Mouse (Mus musculus): Measurements from ENCODE around the gene Rgs9.
A peak's percentile ranks its signal among the peaks of the same experiment; 100 is the strongest.
"Not testable (repeated sequence)": the region's sequence is repeated elsewhere in the genome, so short reads cannot be mapped to it uniquely, and the experiment has no call there.

Gene Rgs9

GRCm38 (mm10) chr11:109302338-109302737 lies 4.4 kb upstream of the Rgs9 start:
- peak; percentile 78 for DNase-seq

GRCm38 (mm10) chr11:109297031-109297430 lies 898 bp downstream of the Rgs9 start:
- DNase-seq = no peak

- no peak for DNase-seq
These were observed 5.9 kb downstream of the Rgs9 start for GRCm38 (mm10) chr11:109292056-109292455.

- DNase-seq = not testable (repeated sequence)
These were observed 8.6 kb downstream of the Rgs9 start for GRCm38 (mm10) chr11:109289378-109289777.

- no peak for DNase-seq
These were observed 13.1 kb downstream of the Rgs9 start for GRCm38 (mm10) chr11:109284811-109285210.

DNA sequence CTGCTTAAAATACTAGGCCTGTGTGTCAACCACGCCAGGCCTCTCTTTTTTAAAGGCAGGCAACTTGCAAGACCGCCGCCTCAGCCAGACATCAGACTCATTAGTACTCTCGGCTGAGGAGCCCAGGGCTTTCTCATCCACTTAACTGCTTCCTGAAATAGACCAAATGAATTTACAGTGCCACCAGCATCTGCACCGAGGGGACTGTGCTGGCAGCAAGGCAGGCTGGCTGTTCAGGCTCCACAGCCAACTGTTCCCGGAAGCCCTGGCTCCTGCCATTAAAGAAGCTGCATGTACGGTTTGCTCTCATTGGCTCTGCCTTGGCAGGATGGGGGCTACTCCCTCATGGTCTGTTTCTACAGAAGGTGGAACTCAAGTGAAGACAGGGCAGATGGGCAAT lies 19.7 kb downstream of the Rgs9 start:
- DNase-seq = no peak

GRCm38 (mm10) chr11:109271399-109271798 lies 26.5 kb downstream of the Rgs9 start:
- no peak for DNase-seq

- DNase-seq = no peak
These were observed 27.6 kb downstream of the Rgs9 start for GRCm38 (mm10) chr11:109270366-109270765.

DNA sequence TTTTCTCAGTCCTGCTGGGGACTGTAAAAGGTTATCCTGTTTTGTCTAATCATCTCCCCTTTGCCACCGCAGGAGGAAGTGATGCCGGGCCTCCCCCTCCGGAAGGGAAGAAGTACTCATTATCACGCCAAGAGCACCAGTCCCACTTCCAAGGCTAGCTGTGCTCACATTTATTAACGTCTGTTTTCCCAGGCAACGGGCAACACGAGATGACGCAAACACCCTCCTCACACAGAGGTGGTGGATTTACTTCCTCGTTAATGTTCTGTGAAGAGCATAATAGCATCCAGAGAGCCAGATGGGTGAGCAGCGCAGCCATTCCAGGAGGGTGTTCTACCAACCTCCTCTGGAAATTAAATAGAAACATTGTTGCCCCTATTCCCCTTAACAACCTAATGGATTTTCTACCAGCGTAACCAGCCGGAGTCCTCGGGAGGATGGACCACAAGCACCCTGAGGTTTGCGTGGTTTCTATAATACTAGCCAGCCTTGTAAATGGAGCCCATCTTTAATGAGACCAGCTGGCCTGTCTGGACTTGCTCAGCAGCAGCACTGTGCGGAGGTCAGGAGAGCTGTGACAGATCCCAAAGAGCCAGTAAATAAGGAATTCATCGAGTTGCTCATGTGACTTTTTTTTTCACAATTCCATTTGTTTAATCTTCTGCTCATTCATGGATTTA lies 28.1 kb downstream of the Rgs9 start:
- DNase-seq = peak; percentile 20

DNA sequence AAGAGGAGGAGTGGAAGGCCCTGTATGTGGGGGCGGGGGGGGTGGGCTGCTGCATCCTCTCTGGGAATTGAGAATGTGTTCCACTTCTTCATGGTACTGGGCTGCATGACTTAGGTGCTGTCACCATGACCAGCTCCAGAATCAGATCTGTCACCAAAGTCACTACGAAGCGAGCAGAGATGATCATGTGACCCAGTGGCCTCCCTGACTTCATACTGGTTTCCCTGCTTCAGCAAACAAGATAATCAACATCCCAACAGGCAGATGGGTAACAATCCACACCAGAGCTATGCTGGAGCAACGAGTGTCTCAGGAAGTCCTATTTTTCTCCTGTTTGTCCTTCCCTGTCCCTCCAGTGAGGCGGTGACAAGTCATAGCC lies 28.7 kb downstream of the Rgs9 start:
- no peak for DNase-seq

GRCm38 (mm10) chr11:109266161-109266910 lies 31.6 kb downstream of the Rgs9 start:
- DNase-seq = peak; percentile 63

GRCm38 (mm10) chr11:109264159-109264768 lies 33.7 kb downstream of the Rgs9 start:
- DNase-seq = peak; percentile 68

- no peak for DNase-seq
These were observed 37.4 kb downstream of the Rgs9 start for GRCm38 (mm10) chr11:109260561-109260960.

DNA sequence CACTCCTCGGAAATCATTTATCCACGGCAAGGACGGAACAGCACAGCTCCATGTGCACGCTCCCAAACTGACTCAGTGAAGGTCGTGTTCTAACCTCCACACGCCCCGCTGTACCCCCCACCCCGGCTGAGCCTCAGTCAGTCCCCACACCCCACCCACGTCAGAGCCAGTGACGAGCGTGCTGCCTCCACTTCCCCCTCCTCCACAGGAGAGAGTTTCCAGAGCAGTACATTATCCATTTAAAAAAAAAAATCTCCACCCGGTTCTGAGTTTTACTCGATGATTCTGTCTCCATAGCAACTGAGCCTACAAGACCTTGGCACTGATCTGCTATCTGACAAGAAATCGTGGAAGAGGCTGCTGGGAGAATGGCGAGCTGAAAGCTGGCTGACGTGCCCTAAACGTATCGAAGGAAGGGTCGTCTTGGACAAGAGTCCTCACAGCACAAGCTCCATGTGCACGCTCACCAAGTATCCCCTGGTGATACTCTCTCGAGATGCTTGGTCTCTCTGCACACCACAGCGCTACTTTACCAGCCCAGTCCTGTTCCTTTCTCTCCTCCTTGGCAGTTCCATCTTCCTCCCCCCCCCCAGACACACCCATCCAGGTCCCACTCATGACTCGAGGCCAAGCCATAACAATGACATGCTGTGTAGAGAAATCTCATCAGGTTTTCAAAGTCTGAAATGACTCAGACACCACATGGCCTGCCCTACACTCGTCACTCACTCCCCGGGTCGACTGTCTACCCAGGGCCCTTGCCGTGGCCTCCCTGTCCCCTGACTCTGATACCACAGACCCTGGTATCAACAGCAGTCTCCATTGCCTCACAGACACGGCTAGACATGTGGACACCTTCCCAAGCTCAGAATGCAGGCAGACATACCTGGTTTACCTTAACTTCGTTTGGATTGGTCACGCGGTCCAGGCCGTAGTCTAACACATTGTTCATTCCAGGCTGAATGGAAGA lies 38.7 kb downstream of the Rgs9 start:
- no peak for DNase-seq

- DNase-seq = peak; percentile 23
These were observed 40.1 kb downstream of the Rgs9 start for GRCm38 (mm10) chr11:109257824-109258223.

DNA sequence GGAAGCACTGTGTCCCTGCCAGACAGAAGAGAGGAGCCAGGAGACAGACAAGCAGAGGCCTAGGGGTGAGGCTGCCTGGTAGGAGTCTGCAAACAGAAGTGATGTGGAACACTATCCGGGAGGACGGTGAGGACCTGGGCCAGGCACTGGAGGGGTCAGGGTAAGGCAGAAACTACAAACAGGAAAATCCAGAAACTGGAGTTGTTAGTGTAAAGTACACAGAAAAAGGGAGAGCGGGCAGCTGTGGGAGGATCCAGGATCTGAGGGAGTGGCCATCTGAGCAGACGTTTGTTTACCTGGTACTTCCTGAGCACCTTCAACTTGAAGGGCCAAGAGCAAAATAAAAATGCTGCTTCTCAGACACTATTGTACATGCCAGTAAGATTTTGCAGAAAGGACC lies 42.9 kb downstream of the Rgs9 start:
- DNase-seq = peak; percentile 38

GRCm38 (mm10) chr11:109252483-109252882 lies 45.4 kb downstream of the Rgs9 start:
- no peak for DNase-seq

GRCm38 (mm10) chr11:109250566-109250965 lies 47.4 kb downstream of the Rgs9 start:
- no peak for DNase-seq

- DNase-seq = no peak
These were observed 51.0 kb downstream of the Rgs9 start for GRCm38 (mm10) chr11:109246920-109247319.

DNA sequence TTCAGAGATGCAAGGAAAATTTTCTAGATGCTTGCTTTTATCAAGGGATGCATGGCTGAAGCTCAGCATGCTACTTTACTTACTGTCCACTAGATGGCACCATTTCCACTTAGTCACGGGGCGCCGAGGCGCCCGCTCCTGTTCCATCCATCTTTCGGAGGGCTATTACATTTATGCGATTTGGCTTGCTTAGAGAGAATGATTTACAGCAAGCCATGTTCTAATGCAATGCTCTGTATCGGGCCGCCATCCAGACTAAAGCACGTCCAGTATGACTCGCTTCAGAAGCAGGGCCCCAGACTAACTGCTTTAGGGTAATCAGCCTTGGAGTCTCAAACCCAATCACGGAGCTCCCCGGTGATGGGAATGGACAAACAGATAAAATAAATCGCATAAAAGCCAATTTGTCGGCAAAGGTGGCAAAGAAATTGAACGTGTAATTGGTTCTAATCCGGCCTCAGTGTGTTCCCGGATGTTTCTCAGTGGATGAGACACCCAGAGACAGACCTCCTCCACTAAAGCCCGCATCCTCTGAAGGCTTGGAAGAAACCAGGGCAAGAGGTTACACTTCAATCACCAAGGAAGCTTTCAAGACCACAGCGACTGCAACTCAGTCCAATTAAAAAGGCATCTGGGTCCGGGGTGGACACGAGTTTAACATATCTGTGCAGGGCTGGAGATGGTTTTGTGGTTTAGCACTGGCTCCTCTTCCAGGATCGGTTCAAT lies 53.1 kb downstream of the Rgs9 start:
- peak; percentile 41 for DNase-seq

DNA sequence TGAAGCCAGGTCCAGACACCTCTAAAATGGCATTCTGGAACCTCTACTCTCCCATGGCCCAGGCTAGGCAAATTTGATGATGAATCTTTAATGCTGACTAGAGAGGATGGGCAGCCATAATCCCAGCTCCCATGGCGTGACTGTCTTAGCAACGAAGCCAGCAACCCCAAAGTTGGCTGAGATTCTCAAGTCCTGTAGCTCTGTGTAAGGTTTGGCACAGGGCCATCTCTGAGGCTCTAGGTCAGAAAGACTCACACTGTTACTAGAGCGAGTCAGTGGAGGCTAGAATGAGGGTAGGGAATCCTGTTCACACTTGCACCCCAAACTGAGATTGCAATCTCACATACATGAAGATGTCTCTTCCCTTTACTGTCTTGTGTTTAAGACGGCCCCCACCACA lies 57.8 kb downstream of the Rgs9 start:
- no peak for DNase-seq

DNA sequence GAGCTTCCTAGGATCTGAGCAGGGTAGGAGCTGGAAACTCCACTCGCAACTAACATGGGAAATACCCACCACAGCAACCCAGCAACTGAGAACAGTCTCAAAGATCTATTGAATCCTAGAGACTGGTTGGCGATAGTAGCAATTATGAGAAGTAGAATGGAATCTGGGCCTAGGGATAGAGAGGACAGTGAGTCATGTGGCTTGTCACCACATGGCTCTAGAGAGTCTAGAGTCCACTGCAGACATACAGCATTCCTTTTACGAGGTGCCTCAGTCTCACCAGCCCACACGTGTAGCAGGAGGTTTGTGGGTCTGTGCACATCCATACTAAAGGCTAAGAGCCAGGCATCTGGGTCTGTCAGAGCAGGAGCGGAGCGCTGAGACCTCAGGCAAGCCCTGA lies 59.3 kb downstream of the Rgs9 start:
- DNase-seq = no peak

Data from lung, postnatal 36 days (tissue).